Mouse (Mus musculus) heart, embryonic 11.5 days (tissue): ENCODE measurements at regions not wholly inside any gene's neighbourhood (a gene's known extent, or its start where the extent isn't known, plus 50 kb on each side); places are given as distances from the start of the nearest gene placed in this dataset.

Experiments
- ATAC-seq: fragments of 200-750 bp; cut with Nextera tagmentation; replicated peaks from 2 replicates; pipeline ENCODE4 v1.8.0; 2017; ENCODE audit warnings: moderate library complexity; ENCODE audit not compliant: insufficient number of reproducible peaks, low FRiP score, low TSS enrichment
- H3K27ac ChIP-seq: fragments of 300-500 bp; sonication (generic); 2 replicates; pipeline ENCODE4 v1.5.1; 2014; ENCODE audit warnings: mild to moderate bottlenecking, low read depth, low read length
- H3K27me3 ChIP-seq: fragments of 300-500 bp; sonication (generic); 2 replicates; pipeline ENCODE4 v1.6.1; 2014; ENCODE audit warnings: mild to moderate bottlenecking, low read length, mixed read lengths; ENCODE audit not compliant: control insufficient read depth, insufficient read depth
- H3K36me3 ChIP-seq: fragments of 300-500 bp; sonication (generic); 2 replicates; pipeline ENCODE4 v1.6.1; 2014; ENCODE audit warnings: mild to moderate bottlenecking, low read length, moderate library complexity, mixed read lengths; ENCODE audit not compliant: control insufficient read depth, insufficient read depth
- H3K4me1 ChIP-seq: fragments of 300-500 bp; sonication (generic); 2 replicates; pipeline ENCODE4 v1.6.1; 2014; ENCODE audit warnings: low read length; ENCODE audit not compliant: control insufficient read depth, insufficient read depth
- H3K4me2 ChIP-seq: fragments of 300-500 bp; sonication (generic); 2 replicates; pipeline ENCODE4 v1.6.1; 2014; ENCODE audit warnings: mild to moderate bottlenecking, moderate library complexity
- H3K4me3 ChIP-seq: fragments of 300-500 bp; sonication (generic); 2 replicates; pipeline ENCODE4 v1.5.1; 2014; ENCODE audit warnings: low read depth, low read length
- H3K9ac ChIP-seq: fragments of 300-500 bp; sonication (generic); 2 replicates; pipeline ENCODE4 v1.6.1; 2014; ENCODE audit warnings: mild to moderate bottlenecking, low read depth, low read length, moderate library complexity
- H3K9me3 ChIP-seq: fragments of 300-500 bp; sonication (generic); replicated peaks from 2 replicates; pipeline ENCODE4 v1.6.1; 2016; ENCODE audit warnings: low read length; ENCODE audit not compliant: control insufficient read depth
- WGBS: fragments of 180-500 bp; shearing (Covaris S2); extraction: QIAGEN DNeasy Blood & Tissue Kit; methylation state at CpG from one replicate; pipeline ENCODE4 v1.1.7; 2014; ENCODE audit not compliant: insufficient replicate concordance; 5-methylcytosine and 5-hydroxymethylcytosine counted together

GRCm38 (mm10) chr6:51077769-51078096 is 354.7 kb upstream of the Nfe2l3 start:
- Histone ChIP-seq H3K36me3 (no peaks in the 10 kb centered on the region), H3K27me3 (no peaks in the 10 kb centered on the region), H3K4me2 (peak overlapping the region; percentile 22), H3K9me3 (no peaks in the 10 kb centered on the region), H3K4me1 (peaks cover 18% of the 10 kb centered on the region), H3K4me3 (no peak overlapping the region), H3K9ac (0 out of 2 replicates have a peak overlapping the region, but pooled peaks have one; percentile 22), H3K27ac (no peak overlapping the region)
- WGBS, result 54% methylated on average over 6 of the region's 6 CpGs
- no peak for ATAC-seq

- Histone ChIP-seq H3K4me1 (peaks cover 18% of the 10 kb centered on the region), H3K9ac (no peak overlapping the region), H3K4me2 (no peak overlapping the region), H3K27me3 (no peaks in the 10 kb centered on the region), H3K36me3 (no peaks in the 10 kb centered on the region), H3K9me3 (no peaks in the 10 kb centered on the region), H3K27ac (peak overlapping the region; percentile 29; the same call in 1 of the 2 replicates), H3K4me3 (no peak overlapping the region)
- no peak for ATAC-seq
- 66% methylated on average over 11 of the region's 11 CpGs for WGBS
Measured at GRCm38 (mm10) chr6:51078353-51078966, 354.0 kb upstream of the Nfe2l3 start.

GRCm38 (mm10) chr6:51078967-51079355 is 353.5 kb upstream of the Nfe2l3 start:
- Histone ChIP-seq H3K4me1 (peaks cover 18% of the 10 kb centered on the region), H3K4me2 (no peak overlapping the region), H3K36me3 (no peaks in the 10 kb centered on the region), H3K9ac (no peak overlapping the region), H3K27me3 (no peaks in the 10 kb centered on the region), H3K4me3 (no peak overlapping the region), H3K9me3 (no peaks in the 10 kb centered on the region), H3K27ac (no peak overlapping the region)
- WGBS, result 90% methylated on average over 5 of the region's 5 CpGs
- no peak for ATAC-seq

GRCm38 (mm10) chr6:51081056-51081455 is 351.4 kb upstream of the Nfe2l3 start:
- ATAC-seq, result no peak
- H3K27me3 ChIP-seq, result no peaks in the 10 kb centered on the region
- WGBS, result 58% methylated on average over 5 of the region's 5 CpGs
- H3K9ac ChIP-seq, result no peak overlapping the region
- no peaks in the 10 kb centered on the region for H3K36me3 ChIP-seq
- H3K4me1 ChIP-seq, result peaks cover 18% of the 10 kb centered on the region
- no peak overlapping the region for H3K4me3 ChIP-seq
- no peak overlapping the region for H3K4me2 ChIP-seq
- no peak overlapping the region for H3K27ac ChIP-seq
- H3K9me3 ChIP-seq, result no peaks in the 10 kb centered on the region

GRCm38 (mm10) chr6:51084656-51085055 is 347.8 kb upstream of the Nfe2l3 start:
- H3K4me3 ChIP-seq, result no peak overlapping the region
- H3K27me3 ChIP-seq, result no peaks in the 10 kb centered on the region
- ATAC-seq, result no peak
- no peaks in the 10 kb centered on the region for H3K36me3 ChIP-seq
- WGBS, result 72% methylated on average over 9 of the region's 9 CpGs
- H3K4me2 ChIP-seq, result no peak overlapping the region
- no peaks in the 10 kb centered on the region for H3K4me1 ChIP-seq
- no peak overlapping the region for H3K9ac ChIP-seq
- H3K27ac ChIP-seq, result no peak overlapping the region
- H3K9me3 ChIP-seq, result no peaks in the 10 kb centered on the region

- Histone ChIP-seq H3K4me2 (no peak overlapping the region), H3K9me3 (no peaks in the 10 kb centered on the region), H3K9ac (no peak overlapping the region), H3K36me3 (no peaks in the 10 kb centered on the region), H3K4me3 (no peak overlapping the region), H3K27ac (no peak overlapping the region), H3K4me1 (no peaks in the 10 kb centered on the region), H3K27me3 (no peaks in the 10 kb centered on the region)
- ATAC-seq, result no peak
- WGBS, result 39% methylated on average over 2 of the region's 2 CpGs
Measured at GRCm38 (mm10) chr6:51085547-51085946, 346.9 kb upstream of the Nfe2l3 start.

GRCm38 (mm10) chr6:51086347-51086746 is 346.1 kb upstream of the Nfe2l3 start:
- WGBS, result 65% methylated on average over 4 of the region's 4 CpGs
- ATAC-seq, result no peak
- Histone ChIP-seq H3K4me2 (no peak overlapping the region), H3K4me3 (no peak overlapping the region), H3K9me3 (no peaks in the 10 kb centered on the region), H3K36me3 (no peaks in the 10 kb centered on the region), H3K9ac (no peak overlapping the region), H3K27me3 (no peaks in the 10 kb centered on the region), H3K27ac (no peak overlapping the region), H3K4me1 (no peaks in the 10 kb centered on the region)

- WGBS, result 38% methylated on average over 2 of the region's 2 CpGs
- no peaks in the 10 kb centered on the region for H3K36me3 ChIP-seq
- H3K27ac ChIP-seq, result no peak overlapping the region
- H3K4me1 ChIP-seq, result no peaks in the 10 kb centered on the region
- no peak overlapping the region for H3K4me3 ChIP-seq
- no peaks in the 10 kb centered on the region for H3K9me3 ChIP-seq
- ATAC-seq, result no peak
- H3K4me2 ChIP-seq, result no peak overlapping the region
- H3K9ac ChIP-seq, result no peak overlapping the region
- H3K27me3 ChIP-seq, result no peaks in the 10 kb centered on the region
Measured at GRCm38 (mm10) chr6:51087806-51088205, 344.7 kb upstream of the Nfe2l3 start.

GRCm38 (mm10) chr6:51088641-51089372 is 343.7 kb upstream of the Nfe2l3 start:
- Histone ChIP-seq H3K36me3 (no peaks in the 10 kb centered on the region), H3K27me3 (no peaks in the 10 kb centered on the region), H3K9me3 (no peaks in the 10 kb centered on the region), H3K4me2 (no peak overlapping the region), H3K9ac (no peak overlapping the region), H3K4me1 (no peaks in the 10 kb centered on the region), H3K27ac (no peak overlapping the region), H3K4me3 (no peak overlapping the region)
- 54% methylated on average over 6 of the region's 6 CpGs for WGBS
- no peak for ATAC-seq
